Mouse (Mus musculus): ENCODE measurements around the gene Ky.

DNA sequence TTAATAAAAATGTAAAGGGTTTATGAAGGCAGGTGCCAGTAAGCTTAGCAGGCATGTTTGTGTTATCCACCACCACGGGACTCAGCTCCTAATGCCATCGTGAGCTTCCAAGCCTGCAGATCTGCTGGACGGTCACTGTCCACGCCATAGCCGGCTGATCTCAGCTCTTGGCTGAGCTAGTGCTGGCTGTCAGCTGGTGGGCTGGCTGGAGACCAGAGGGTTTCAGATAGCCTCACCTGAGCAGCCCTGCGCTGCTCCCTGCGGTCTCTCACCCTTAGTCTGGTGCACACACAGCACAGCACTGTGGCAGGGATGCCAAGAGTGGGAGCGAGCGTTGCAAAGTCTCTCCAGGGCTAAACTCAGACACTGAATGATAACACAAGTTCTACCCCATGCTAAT lies 12.9 kb downstream of the Ky start:
- TF ChIP-seq GATA1 (IDR thresholded peaks at IDR 0.05; ENCODE audit: borderline replicate concordance, low read length) (no peak), FLI1 (IDR thresholded peaks at IDR 0.05; ENCODE audit: low read length) (no peak)

All from megakaryocyte, embryonic 14.5 days (primary cell).